Mouse (Mus musculus) liver, embryonic 14.5 days (tissue): Measurements from ENCODE around the gene Copz2. TPM values are rescaled to one million over a fixed set of nuclear protein-coding genes. Genes with fewer than 3 reads are reported as not detected.

Experiments
- ATAC-seq: fragments of 200-750 bp; cut with Nextera tagmentation; 2 replicates; pipeline ENCODE4 v1.8.0; 2017; ENCODE audit warnings: moderate number of reproducible peaks, mild to moderate bottlenecking, moderate library complexity; ENCODE audit not compliant: insufficient read depth
- DNase-seq, 3 experiments: peaks; one replicate each; pipeline ENCODE4 v3.0.0-alpha.2; 2012 to 2013; ENCODE audit warnings: low read depth in 3 of 3, low spot score in 3 of 3
- H3K27ac ChIP-seq: fragments of 300-500 bp; sonication (generic); 2 replicates; pipeline ENCODE4 v1.5.1; 2014; ENCODE audit warnings: moderate library complexity, mild to moderate bottlenecking, control low read depth, inconsistent platforms
- H3K27me3 ChIP-seq: fragments of 300-500 bp; sonication (generic); 2 replicates; pipeline ENCODE4 v1.6.1; 2014; ENCODE audit warnings: mild to moderate bottlenecking, low read length, moderate library complexity; ENCODE audit not compliant: control insufficient read depth, insufficient read depth
- H3K36me3 ChIP-seq: fragments of 300-500 bp; sonication (generic); replicated peaks from 2 replicates; pipeline ENCODE4 v1.6.1; 2014; ENCODE audit warnings: low read depth; ENCODE audit not compliant: control insufficient read depth, insufficient read depth
- H3K4me1 ChIP-seq, 2 experiments: fragments of 200-500 bp in 1 of 2; fragments of 300-500 bp in 1 of 2; sonication (generic) in 1 of 2; replicated peaks; 2 replicates each; pipeline ENCODE4 v1.6.1; 2012 to 2014; ENCODE audit warnings: antibody characterized with exemption in 1 of 2, inconsistent platforms in 1 of 2, low read length in 1 of 2; ENCODE audit not compliant: control insufficient read depth in 2 of 2, insufficient read depth in 2 of 2
- H3K4me2 ChIP-seq: fragments of 300-500 bp; sonication (generic); 2 replicates; pipeline ENCODE4 v1.6.1; 2014; ENCODE audit warnings: low read depth, mild to moderate bottlenecking, control low read depth, moderate library complexity
- H3K4me3 ChIP-seq, 2 experiments: fragments of 200-500 bp in 1 of 2; fragments of 300-500 bp in 1 of 2; sonication (generic) in 1 of 2; 2 replicates each; pipeline ENCODE4 v1.5.1; 2012 to 2014; ENCODE audit warnings: low read depth in 2 of 2, low read length in 2 of 2, mild to moderate bottlenecking in 2 of 2, control low read depth in 1 of 2, inconsistent platforms in 1 of 2, moderate library complexity in 1 of 2; ENCODE audit not compliant: insufficient read depth in 1 of 2
- H3K9ac ChIP-seq: fragments of 300-500 bp; sonication (generic); replicated peaks from 2 replicates; pipeline ENCODE4 v1.6.1; 2014; ENCODE audit warnings: mild to moderate bottlenecking, control low read depth, moderate library complexity
- H3K9me3 ChIP-seq: fragments of 300-500 bp; sonication (generic); 2 replicates; pipeline ENCODE4 v1.6.1; 2016; ENCODE audit warnings: low read length, mixed read lengths; ENCODE audit not compliant: control insufficient read depth
- CTCF ChIP-seq: IDR thresholded peaks from 2 replicates; pipeline ENCODE4 v1.5.1; 2016; ENCODE audit warnings: antibody characterized with exemption, low read depth, control low read depth
- EP300 ChIP-seq: IDR thresholded peaks from 2 replicates; pipeline ENCODE4 v1.6.1; 2016; ENCODE audit warnings: antibody characterized with exemption, low read depth
- WGBS: fragments of 180-500 bp; shearing (Covaris S2); extraction: QIAGEN DNeasy Blood & Tissue Kit; methylation state at CpG from one replicate; pipeline ENCODE4 v1.1.7; 2014; ENCODE audit not compliant: insufficient replicate concordance; 5-methylcytosine and 5-hydroxymethylcytosine counted together
- polyA plus RNA-seq, 2 experiments: library from polyadenylated mRNA; depleted of rRNA in 1 of 2; stranded (reverse) in 1 of 2; unstranded in 1 of 2; fragments of >200 nt; fragmentation: Nextera tagmentation in 1 of 2; extraction: Ambion mirVana in 1 of 2; gene quantifications; 2 replicates each; pipeline versions ENCODE4 v1.2.1 to v1.2.3; 2012 to 2014

The Copz2 gene
- polyA plus RNA-seq, 2 experiments: 8.7 to 18.8 TPM

- DNase-seq (no peak), ATAC-seq (no peak)
- no peak overlapping the region for H3K4me2 ChIP-seq
- peaks cover 29% of the 10 kb centered on the region for H3K36me3 ChIP-seq
- H3K27me3 ChIP-seq: no peaks in the 10 kb centered on the region
- 82% methylated on average over 4 of the region's 4 CpGs for WGBS
- H3K9me3 ChIP-seq: no peaks in the 10 kb centered on the region
- H3K4me3 ChIP-seq: no peak overlapping the region
- no peak overlapping the region for H3K27ac ChIP-seq
- no peak for TF ChIP-seq CTCF
- TF ChIP-seq EP300: no peak
- no peaks in the 10 kb centered on the region for H3K4me1 ChIP-seq
- H3K9ac ChIP-seq: no peak overlapping the region
These were observed 36.2 kb upstream of the Copz2 start for GRCm38 (mm10) chr11:96813455-96813854.

GRCm38 (mm10) chr11:96813920-96814319 lies 35.8 kb upstream of the Copz2 start:
- H3K4me1 ChIP-seq: no peaks in the 10 kb centered on the region
- H3K4me2 ChIP-seq: no peak overlapping the region
- H3K9me3 ChIP-seq: no peaks in the 10 kb centered on the region
- no peaks in the 10 kb centered on the region for H3K27me3 ChIP-seq
- no peak overlapping the region for H3K9ac ChIP-seq
- ATAC-seq (no peak), DNase-seq (no peak)
- peaks cover 29% of the 10 kb centered on the region for H3K36me3 ChIP-seq
- no peak for TF ChIP-seq CTCF
- TF ChIP-seq EP300: no peak
- no peak overlapping the region for H3K27ac ChIP-seq
- WGBS: 85% methylated on average over 5 of the region's 5 CpGs
- H3K4me3 ChIP-seq: no peak overlapping the region

GRCm38 (mm10) chr11:96814443-96814842 lies 35.2 kb upstream of the Copz2 start:
- ATAC-seq (no peak), DNase-seq (no peak)
- Histone ChIP-seq H3K9me3 (no peaks in the 10 kb centered on the region), H3K4me3 (no peak overlapping the region), H3K27me3 (no peaks in the 10 kb centered on the region), H3K4me2 (no peak overlapping the region), H3K4me1 (no peaks in the 10 kb centered on the region), H3K9ac (no peak overlapping the region), H3K36me3 (peaks cover 34% of the 10 kb centered on the region), H3K27ac (no peak overlapping the region)
- TF ChIP-seq EP300: no peak
- no peak for TF ChIP-seq CTCF
- WGBS: 81% methylated on average over 2 of the region's 2 CpGs

DNA sequence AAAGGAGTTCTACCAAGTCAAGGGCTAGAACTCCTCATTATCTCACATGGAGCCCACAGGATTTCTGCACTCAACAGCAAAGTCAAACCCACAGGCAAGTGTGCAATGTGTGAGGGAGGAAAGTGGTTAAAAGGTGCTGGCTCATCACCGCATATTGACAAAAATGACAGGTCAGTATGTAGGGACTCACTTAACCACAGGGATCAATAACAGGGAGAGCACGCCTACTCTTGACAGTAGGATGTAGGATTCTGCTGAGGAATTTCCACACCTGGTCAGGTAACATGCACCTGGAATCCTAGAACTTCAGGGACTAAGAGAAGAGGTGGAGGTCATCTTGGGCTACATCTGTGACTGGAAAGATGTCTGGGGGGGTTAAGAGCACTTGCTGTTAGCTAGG lies 33.8 kb upstream of the Copz2 start:
- ATAC-seq: no peak
- Histone ChIP-seq H3K4me1 (no peaks in the 10 kb centered on the region), H3K4me3 (no peak overlapping the region), H3K27ac (no peak overlapping the region), H3K4me2 (no peak overlapping the region), H3K27me3 (no peaks in the 10 kb centered on the region), H3K36me3 (peaks cover 41% of the 10 kb centered on the region), H3K9ac (no peak overlapping the region), H3K9me3 (no peaks in the 10 kb centered on the region)
- 83% methylated on average over 2 of the region's 2 CpGs for WGBS
- DNase-seq: no peak
- no peak for TF ChIP-seq CTCF
- no peak for TF ChIP-seq EP300

DNA sequence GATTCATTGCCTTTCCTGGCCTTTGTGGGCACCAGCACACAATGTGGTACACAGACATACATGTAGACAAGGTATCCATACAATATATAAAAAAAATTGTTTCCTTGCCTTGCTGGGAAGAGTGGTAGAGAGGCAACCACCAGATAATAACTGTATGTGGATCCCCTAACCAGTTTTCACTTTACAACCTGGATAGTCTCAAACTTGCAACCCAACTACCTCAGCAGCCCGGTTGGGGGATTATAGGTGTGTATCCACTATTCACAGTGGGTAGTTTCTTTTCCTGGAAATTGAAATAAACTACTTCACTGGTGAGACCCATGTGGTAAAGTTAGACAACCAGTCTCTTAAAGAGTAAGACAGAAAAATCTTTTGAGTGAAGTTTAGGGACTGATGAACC lies 33.2 kb upstream of the Copz2 start:
- no peak overlapping the region for H3K4me2 ChIP-seq
- 79% methylated on average over 1 of the region's 1 CpGs for WGBS
- H3K9me3 ChIP-seq: no peaks in the 10 kb centered on the region
- H3K9ac ChIP-seq: no peak overlapping the region
- H3K27ac ChIP-seq: no peak overlapping the region
- H3K36me3 ChIP-seq: peaks cover 47% of the 10 kb centered on the region
- ATAC-seq: no peak
- H3K4me1 ChIP-seq: no peaks in the 10 kb centered on the region
- TF ChIP-seq EP300: no peak
- no peak for TF ChIP-seq CTCF
- DNase-seq: no peak
- no peaks in the 10 kb centered on the region for H3K27me3 ChIP-seq
- H3K4me3 ChIP-seq: no peak overlapping the region

DNA sequence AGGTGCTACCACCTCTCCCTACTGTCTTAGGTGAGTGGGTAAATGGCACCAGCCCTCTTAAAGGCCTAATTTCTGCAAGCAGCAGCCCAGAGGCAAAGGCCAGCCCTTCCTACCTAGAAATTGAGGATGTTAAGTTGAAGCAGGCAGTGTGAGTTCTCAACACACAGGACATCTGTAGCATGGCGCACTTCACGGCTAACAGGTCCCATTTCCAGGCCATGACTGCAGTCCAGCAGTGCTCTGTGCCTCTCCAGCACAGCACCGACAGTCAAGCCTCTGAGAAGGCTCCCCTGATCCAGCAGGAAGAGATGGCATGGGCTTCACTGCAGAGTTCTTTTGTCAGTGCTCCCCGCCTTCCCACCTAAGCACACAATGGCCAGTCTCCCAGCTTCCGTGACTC lies 32.7 kb upstream of the Copz2 start:
- no peak for DNase-seq
- peaks cover 52% of the 10 kb centered on the region for H3K36me3 ChIP-seq
- H3K27me3 ChIP-seq: no peaks in the 10 kb centered on the region
- H3K9ac ChIP-seq: no peak overlapping the region
- TF ChIP-seq CTCF: no peak
- no peak for TF ChIP-seq EP300
- H3K4me2 ChIP-seq: no peak overlapping the region
- no peaks in the 10 kb centered on the region for H3K9me3 ChIP-seq
- no peak overlapping the region for H3K4me3 ChIP-seq
- H3K4me1 ChIP-seq: no peaks in the 10 kb centered on the region
- no peak overlapping the region for H3K27ac ChIP-seq
- WGBS: 87% methylated on average over 5 of the region's 5 CpGs
- ATAC-seq: no peak
